Mouse (Mus musculus) spleen, postnatal 4 days (tissue): ENCODE results near the gene Clca3a1.

ENCODE experiments used
- DNase-seq, 2 experiments: peaks; one replicate each; pipeline ENCODE4 v3.0.0; 2022; ENCODE audit warnings: low spot score in 2 of 2

Gene Clca3a1

GRCm38 (mm10) chr3:144681542-144681941 is 79.2 kb downstream of the Clca3a1 start:
- peak in 1 of 2 experiments; percentile 55 for DNase-seq

GRCm38 (mm10) chr3:144679701-144680159 is 81.0 kb downstream of the Clca3a1 start:
- peak in 1 of 2 experiments; percentile 59 for DNase-seq
